10 mouse cellular contexts compared by ENCODE assay signal in genomic region chr17:84203340-84203739, GRCm38 (mm10). TPM values are rescaled to one million over a fixed set of nuclear protein-coding genes. Genes with fewer than 3 reads are reported as not detected.
A peak's percentile ranks its signal among the peaks of the same experiment; 100 is the strongest.
DNase-seq lines count a peak whose midpoint lies in the region; ATAC-seq and TF ChIP-seq lines count a peak whose summit lies in the region.
"Had no signal": no experiment of that assay in that cellular context is flagged by ENCODE, and none has a peak within 500 bp of the region (broad histone marks: within the 10 kb centered on the region; RNA-seq: fewer than 3 reads in every experiment).

No protein-coding gene starts in this region.

- no peaks in the 10 kb centered on the region for H3K36me3 ChIP-seq in hindbrain, embryonic 12.5 days
- H3K36me3 ChIP-seq in hindbrain, postnatal 0 days (ENCODE audit: insufficient read depth, low read length) = 0 out of 2 replicates have a peak, but pooled peaks cover 3% of the 10 kb centered on the region
- peaks cover 11% of the 10 kb centered on the region for H3K36me3 ChIP-seq in ES-E14 (ENCODE audit: control insufficient read depth, insufficient read depth, low read length, poor library complexity, severe bottlenecking)
- peaks cover 40% of the 10 kb centered on the region for H3K36me3 ChIP-seq in embryonic facial prominence, embryonic 10.5 days (replicated peaks)
- H3K36me3 ChIP-seq in limb, embryonic 10.5 days = peaks cover 39% of the 10 kb centered on the region

- WGBS in hindbrain, embryonic 12.5 days = 58% methylated on average over 7 of the region's 7 CpGs
- WGBS in hindbrain, postnatal 0 days = 61% methylated on average over 7 of the region's 7 CpGs
- WGBS in embryonic facial prominence, embryonic 10.5 days = 64% methylated on average over 7 of the region's 7 CpGs
- 78% methylated on average over 7 of the region's 7 CpGs for WGBS in limb, embryonic 10.5 days

- DNase-seq in hindbrain, postnatal 0 days (ENCODE audit: low spot score) = no peak
- peak; percentile 20 for DNase-seq in ES-E14 (ENCODE audit: low read depth, low spot score)
- DNase-seq in embryonic facial prominence, embryonic 10.5 days (ENCODE audit: low spot score) = no peak
- no peak for DNase-seq in limb, embryonic 10.5 days (ENCODE audit: low spot score)
- no peak for DNase-seq in thymus, postnatal 36 days
- DNase-seq in retina, embryonic 14.5 days (ENCODE audit: low spot score) = no peak
- DNase-seq: left cerebral cortex, postnatal 4 days; right cerebral cortex, postnatal 14 days had no signal

- H3K27me3 ChIP-seq in hindbrain, embryonic 12.5 days = no peaks in the 10 kb centered on the region
- H3K27me3 ChIP-seq in hindbrain, postnatal 0 days (ENCODE audit: insufficient read depth, low read length) = no peaks in the 10 kb centered on the region
- no peaks in the 10 kb centered on the region for H3K27me3 ChIP-seq in embryonic facial prominence, embryonic 10.5 days (replicated peaks; ENCODE audit: low read depth, poor library complexity, severe bottlenecking)
- H3K27me3 ChIP-seq in limb, embryonic 10.5 days (ENCODE audit: low read depth, poor library complexity, severe bottlenecking) = no peaks in the 10 kb centered on the region

- H3K9ac ChIP-seq in hindbrain, embryonic 12.5 days = no peak overlapping the region
- H3K9ac ChIP-seq in hindbrain, postnatal 0 days (replicated peaks; ENCODE audit: low read length) = no peak overlapping the region
- H3K9ac ChIP-seq in ES-E14 (ENCODE audit: insufficient read depth, low read depth, low read length, poor library complexity, severe bottlenecking) = no peak overlapping the region

- no peaks in the 10 kb centered on the region for H3K4me1 ChIP-seq in hindbrain, embryonic 12.5 days
- H3K4me1 ChIP-seq in hindbrain, postnatal 0 days (ENCODE audit: insufficient read depth, low read length) = no peaks in the 10 kb centered on the region
- H3K4me1 ChIP-seq in ES-E14 (ENCODE audit: control insufficient read depth in 2 of 2, insufficient read depth in 2 of 2, low read length in 2 of 2, poor library complexity in 1 of 2) = peaks cover 0 to 2% of the 10 kb centered on the region in 2 experiments; a peak in 1 of 4 replicates
- H3K4me1 ChIP-seq in embryonic facial prominence, embryonic 10.5 days = peaks cover 19% of the 10 kb centered on the region
- H3K4me1 ChIP-seq in limb, embryonic 10.5 days = peaks cover 18% of the 10 kb centered on the region

- no peak overlapping the region for H3K4me2 ChIP-seq in hindbrain, embryonic 12.5 days (replicated peaks)
- no peak overlapping the region for H3K4me2 ChIP-seq in hindbrain, postnatal 0 days (ENCODE audit: low read depth, low read length)

- in situ Hi-C loops in ES-E14 (cut with MboI; ENCODE audit: low sequenced_read_pairs in 2 of 2, unreplicated experiment in 2 of 2) = no loop called here

- no peak for ATAC-seq in hindbrain, embryonic 12.5 days (ENCODE audit: low FRiP score)
- ATAC-seq in hindbrain, postnatal 0 days = no peak

- H3K27ac ChIP-seq in hindbrain, embryonic 12.5 days = peak overlapping the region; percentile 44; the same call in 1 of the 2 replicates
- no peak overlapping the region for H3K27ac ChIP-seq in hindbrain, postnatal 0 days
- H3K27ac ChIP-seq in ES-E14 (ENCODE audit: insufficient read depth, low read depth, low read length, poor library complexity, severe bottlenecking) = no peak overlapping the region; the same call in 1 of the 2 replicates
- peak overlapping the region; percentile 65 for H3K27ac ChIP-seq in embryonic facial prominence, embryonic 10.5 days (replicated peaks)
- peak overlapping the region; percentile 69 for H3K27ac ChIP-seq in limb, embryonic 10.5 days
- H3K27ac ChIP-seq: layer of hippocampus, adult 2 months had no signal

- TF ChIP-seq CTCF in hindbrain, postnatal 0 days (IDR thresholded peaks at IDR 0.05; ENCODE audit: low read depth) = no peak

- no peaks in the 10 kb centered on the region for H3K9me3 ChIP-seq in hindbrain, embryonic 12.5 days (replicated peaks)
- no peaks in the 10 kb centered on the region for H3K9me3 ChIP-seq in hindbrain, postnatal 0 days (ENCODE audit: low read length)
- H3K9me3 ChIP-seq in ES-E14 (ENCODE audit: control insufficient read depth, insufficient read depth, low read depth, low read length) = no peaks in the 10 kb centered on the region
- no peaks in the 10 kb centered on the region for H3K9me3 ChIP-seq in embryonic facial prominence, embryonic 10.5 days
- no peaks in the 10 kb centered on the region for H3K9me3 ChIP-seq in limb, embryonic 10.5 days (replicated peaks)

- no peak overlapping the region for H3K4me3 ChIP-seq in hindbrain, embryonic 12.5 days
- no peak overlapping the region for H3K4me3 ChIP-seq in hindbrain, postnatal 0 days (ENCODE audit: low read length)
- no peak overlapping the region for H3K4me3 ChIP-seq in ES-E14 (ENCODE audit: insufficient read depth in 1 of 2, low read depth in 1 of 2, low read length in 2 of 2, poor library complexity in 1 of 2, severe bottlenecking in 1 of 2)
- no peak overlapping the region for H3K4me3 ChIP-seq in embryonic facial prominence, embryonic 10.5 days
- H3K4me3 ChIP-seq in limb, embryonic 10.5 days = no peak overlapping the region
- H3K4me3 ChIP-seq: layer of hippocampus, adult 2 months had no signal

TF ChIP-seq in ES-E14, 5 proteins besides CTCF, POLR2A, EP300 and RAD21:
- no peak for TF ChIP-seq ZNF384 (IDR thresholded peaks at IDR 0.05; ENCODE audit: low read depth, low read length)
- no peak for TF ChIP-seq ZC3H11A (IDR thresholded peaks at IDR 0.05; ENCODE audit: borderline replicate concordance, low read depth, low read length)
- no peak for TF ChIP-seq CHD2 (IDR thresholded peaks at IDR 0.05; ENCODE audit: low read depth, low read length)
- no peak for TF ChIP-seq HCFC1 (IDR thresholded peaks at IDR 0.05; ENCODE audit: borderline replicate concordance, insufficient read depth, low read length)
- no peak for TF ChIP-seq MAFK (IDR thresholded peaks at IDR 0.05; ENCODE audit: insufficient read depth, low read depth, low read length)

RNA-seq across cellular contexts. Expression of gene Zfp36l2, which starts 15.6 kb away (rescaled TPM):
- polyA plus RNA-seq in hindbrain, embryonic 12.5 days (2016; fragmentation: Nextera tagmentation; extraction: Ambion mirVana) = 16.1 TPM in 2 replicates
- 13.3 and 16.7 TPM in 2 replicates for total RNA-seq in hindbrain, postnatal 0 days (2014; rRNA removed)
- 5.4 and 5.5 TPM in 2 replicates for polyA plus RNA-seq in hindbrain, postnatal 0 days (2015; fragmentation: Nextera tagmentation; extraction: Ambion mirVana)
- total RNA-seq in ES-E14 (2012; rRNA removed) = 11.0 and 12.6 TPM in 2 replicates
- polyA plus RNA-seq in embryonic facial prominence, embryonic 10.5 days (2016; fragmentation: Nextera tagmentation; extraction: Ambion mirVana) = 10.8 and 12.0 TPM in 2 replicates
- 13.4 and 14.2 TPM in 2 replicates for polyA plus RNA-seq in limb, embryonic 10.5 days (2016; fragmentation: Nextera tagmentation; extraction: Ambion mirVana)

Comparison
In these comparisons a context has a peak if more than half of its experiments do, and no peak if none do; other contexts are left out.
1. H3K27ac ChIP-seq: peak in hindbrain, embryonic 12.5 days (single experiment), embryonic facial prominence, embryonic 10.5 days (single experiment) and limb, embryonic 10.5 days (single experiment); none in hindbrain, postnatal 0 days (single experiment) and ES-E14 (single experiment).